In the genomic region with DNA sequence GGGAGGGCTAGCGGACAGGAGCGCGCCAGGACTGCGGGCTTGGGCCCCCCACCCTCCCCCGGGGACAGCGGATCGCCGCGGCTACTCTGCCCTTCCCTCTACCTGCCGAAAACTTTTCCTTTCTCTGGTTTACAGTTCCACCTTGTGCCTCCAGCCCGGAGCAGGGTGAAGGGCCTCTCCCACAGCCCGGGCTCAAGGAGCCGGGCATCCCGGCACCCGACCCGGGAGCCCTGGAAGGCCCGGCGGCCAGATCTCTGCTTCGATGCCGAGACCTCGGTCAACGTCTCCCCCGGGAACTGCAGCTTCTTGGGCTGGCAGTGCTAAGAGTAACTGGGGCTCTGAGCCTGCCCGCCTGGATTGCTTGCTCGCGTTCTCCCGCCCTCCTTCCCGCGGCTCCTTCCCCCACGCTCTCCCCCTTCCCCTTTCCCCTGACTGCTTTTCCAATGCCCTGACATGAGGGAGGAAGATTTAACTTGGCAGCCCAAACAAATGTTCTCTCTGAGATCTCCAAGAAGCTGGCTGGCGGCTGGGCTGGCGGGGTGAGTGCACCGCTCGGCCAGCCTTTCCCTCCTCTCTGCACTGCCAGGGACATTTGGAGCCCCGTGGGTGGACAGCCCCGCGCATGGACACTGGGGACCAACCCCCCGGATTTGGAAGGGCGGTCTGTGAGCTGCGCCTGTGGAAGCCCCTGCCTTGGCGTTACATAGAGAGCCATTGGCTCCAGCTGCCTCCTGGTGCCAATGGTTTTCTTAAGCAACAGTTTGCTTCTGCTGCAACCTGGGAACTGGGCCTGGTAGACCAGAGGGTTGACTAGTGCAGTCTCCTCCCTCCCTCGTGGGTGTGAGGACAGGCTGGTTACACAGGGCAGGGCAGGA, we compare ENCODE assay signal across 8 mouse cellular contexts. TPM values are rescaled to one million over a fixed set of nuclear protein-coding genes. Genes with fewer than 3 reads are reported as not detected.
DNase-seq lines count a peak whose midpoint lies in the region; ATAC-seq lines count a peak whose summit lies in the region.

No protein-coding gene starts in this region.

- peak overlapping the region; percentile 80 for H3K4me2 ChIP-seq in hindbrain, embryonic 15.5 days

- WGBS in hindbrain, embryonic 15.5 days, result 1% methylated on average over 40 of the region's 42 CpGs

- peak; percentile 10; the same call in 1 of the 2 replicates for ATAC-seq in hindbrain, embryonic 15.5 days (ENCODE audit: low FRiP score, low read depth)

- H3K4me1 ChIP-seq in hindbrain, embryonic 15.5 days (replicated peaks), result peaks cover 70% of the 10 kb centered on the region

- peak; percentile 75 for DNase-seq in NIH3T3 (ENCODE audit: low read depth)
- peak; percentile 62 for DNase-seq in cerebellum, adult 8-10 months
- peak; percentile 77 for DNase-seq in gastrocnemius, adult 18-20 months (ENCODE audit: low spot score)
- peak; percentile 54 for DNase-seq in left cerebral cortex, adult 11 months (ENCODE audit: low spot score)
- DNase-seq in lung, postnatal 14 days, result peak; percentile 75
- peak; percentile 57 for DNase-seq in ovary, postnatal 14 days (ENCODE audit: low spot score)
- peak; percentile 67 to 70 for DNase-seq in urinary bladder, postnatal 4 days (ENCODE audit: low spot score in 2 of 2)

- H3K36me3 ChIP-seq in hindbrain, embryonic 15.5 days, result no peaks in the 10 kb centered on the region

- peak overlapping the region; percentile 91 for H3K9ac ChIP-seq in hindbrain, embryonic 15.5 days

- peak overlapping the region; percentile 98 for H3K27ac ChIP-seq in hindbrain, embryonic 15.5 days (replicated peaks)

- no peaks in the 10 kb centered on the region for H3K9me3 ChIP-seq in hindbrain, embryonic 15.5 days

- no peaks in the 10 kb centered on the region for H3K27me3 ChIP-seq in hindbrain, embryonic 15.5 days

- peak overlapping the region; percentile 57 for H3K4me3 ChIP-seq in hindbrain, embryonic 15.5 days

RNA-seq across cellular contexts. Expression of a gene that starts 2.1 kb away (rescaled TPM):
- total RNA-seq in gastrocnemius, adult 18-20 months (2021), result 10 to 100 TPM; 26.6 to 28.6 TPM
- polyA plus RNA-seq in hindbrain, embryonic 15.5 days (2015; fragmentation: Nextera tagmentation; extraction: Ambion mirVana), result 70.9 and 72.6 TPM in 2 replicates

Comparison
In these comparisons a context has a peak if more than half of its experiments do, and no peak if none do; other contexts are left out.
1. Peak in every context shown above with its lines: DNase-seq, ATAC-seq, H3K4me3 ChIP-seq and H3K27ac ChIP-seq.